Mouse (Mus musculus): ENCODE results near the gene Ppp3r1. TPM values are rescaled to one million over a fixed set of nuclear protein-coding genes. Genes with fewer than 3 reads are reported as not detected.
A peak's percentile ranks its signal among the peaks of the same experiment; 100 is the strongest.

Gene Ppp3r1
- polyA plus RNA-seq (2015; fragmentation: Nextera tagmentation; extraction: Ambion mirVana), result 219 TPM in 2 replicates

- Histone ChIP-seq H3K9ac (peak within 1 kb of the TSS; percentile 100), H3K4me1 (replicated peaks) (peaks cover 39% of the 10 kb centered on the region), H3K4me3 (peak within 1 kb of the TSS; percentile 100), H3K27ac (replicated peaks) (peak within 1 kb of the TSS; percentile 98), H3K36me3 (no peaks in the 10 kb centered on the region), H3K9me3 (no peaks in the 10 kb centered on the region), H3K27me3 (no peaks in the 10 kb centered on the region), H3K4me2 (peak within 1 kb of the TSS; percentile 76)
- under 1% methylated on average over 82 of the region's 89 CpGs for WGBS
- peak; percentile 97 for ATAC-seq (ENCODE audit: low FRiP score, low read depth)
Observed at GRCm38 (mm10) chr11:17158858-17159737, at the start of gene Ppp3r1. Ppp3r1 (plus strand) TSS chr11:17159263.

- Histone ChIP-seq H3K9ac (no peak overlapping the region), H3K27ac (replicated peaks) (no peak overlapping the region), H3K9me3 (no peaks in the 10 kb centered on the region), H3K4me3 (no peak overlapping the region), H3K4me2 (no peak overlapping the region), H3K36me3 (no peaks in the 10 kb centered on the region), H3K4me1 (replicated peaks) (no peaks in the 10 kb centered on the region), H3K27me3 (no peaks in the 10 kb centered on the region)
- no peak for ATAC-seq (ENCODE audit: low FRiP score, low read depth)
- WGBS, result 80% methylated on average over 1 of the region's 1 CpGs
Observed at GRCm38 (mm10) chr11:17112419-17113090, 46.5 kb upstream of the Ppp3r1 start.

- H3K27ac ChIP-seq (replicated peaks), result no peak overlapping the region
Observed at GRCm38 (mm10) chr11:17126418-17126817, 32.6 kb upstream of the Ppp3r1 start.

GRCm38 (mm10) chr11:17135638-17136037 is 23.4 kb upstream of the Ppp3r1 start:
- Histone ChIP-seq H3K9me3 (no peaks in the 10 kb centered on the region), H3K4me1 (replicated peaks) (no peaks in the 10 kb centered on the region), H3K4me2 (no peak overlapping the region), H3K27ac (replicated peaks) (no peak overlapping the region), H3K9ac (no peak overlapping the region), H3K27me3 (no peaks in the 10 kb centered on the region), H3K4me3 (no peak overlapping the region), H3K36me3 (no peaks in the 10 kb centered on the region)
- 13% methylated on average over 6 of the region's 6 CpGs for WGBS
- ATAC-seq (ENCODE audit: low FRiP score, low read depth), result no peak

More at GRCm38 (mm10) chr11:17126418-17126817, 32.6 kb upstream of the Ppp3r1 start:
- WGBS, result 83% methylated on average over 2 of the region's 2 CpGs
- no peak for ATAC-seq (ENCODE audit: low FRiP score, low read depth)
- H3K4me1 ChIP-seq (replicated peaks), result no peaks in the 10 kb centered on the region
- H3K27me3 ChIP-seq, result no peaks in the 10 kb centered on the region
- no peaks in the 10 kb centered on the region for H3K36me3 ChIP-seq
- no peaks in the 10 kb centered on the region for H3K9me3 ChIP-seq
- no peak overlapping the region for H3K4me3 ChIP-seq
- H3K4me2 ChIP-seq, result no peak overlapping the region
- H3K9ac ChIP-seq, result no peak overlapping the region

GRCm38 (mm10) chr11:17138306-17139033 is 20.6 kb upstream of the Ppp3r1 start:
- Histone ChIP-seq H3K4me3 (no peak overlapping the region), H3K9me3 (no peaks in the 10 kb centered on the region), H3K27ac (replicated peaks) (no peak overlapping the region), H3K4me1 (replicated peaks) (no peaks in the 10 kb centered on the region), H3K9ac (no peak overlapping the region), H3K27me3 (no peaks in the 10 kb centered on the region), H3K36me3 (no peaks in the 10 kb centered on the region), H3K4me2 (no peak overlapping the region)
- 71% methylated on average over 6 of the region's 6 CpGs for WGBS
- ATAC-seq (ENCODE audit: low FRiP score, low read depth), result no peak

GRCm38 (mm10) chr11:17159738-17160241 is 727 bp downstream of the Ppp3r1 start:
- H3K4me3 ChIP-seq, result peak overlapping the region; percentile 100
- peak overlapping the region; percentile 100 for H3K9ac ChIP-seq
- H3K4me2 ChIP-seq, result peak overlapping the region; percentile 76
- no peaks in the 10 kb centered on the region for H3K27me3 ChIP-seq
- H3K36me3 ChIP-seq, result no peaks in the 10 kb centered on the region
- ATAC-seq (ENCODE audit: low FRiP score, low read depth), result peak; percentile 29
- peaks cover 40% of the 10 kb centered on the region for H3K4me1 ChIP-seq (replicated peaks)
- H3K9me3 ChIP-seq, result no peaks in the 10 kb centered on the region
- peak overlapping the region; percentile 98 for H3K27ac ChIP-seq (replicated peaks)
- under 1% methylated on average over 40 of the region's 46 CpGs for WGBS

- H3K4me3 ChIP-seq, result peak overlapping the region; percentile 100
- H3K9me3 ChIP-seq, result no peaks in the 10 kb centered on the region
- no peaks in the 10 kb centered on the region for H3K27me3 ChIP-seq
- no peak for ATAC-seq (ENCODE audit: low FRiP score, low read depth)
- peak overlapping the region; percentile 100 for H3K9ac ChIP-seq
- H3K4me1 ChIP-seq (replicated peaks), result peaks cover 40% of the 10 kb centered on the region
- no peaks in the 10 kb centered on the region for H3K36me3 ChIP-seq
- 1% methylated on average over 12 of the region's 12 CpGs for WGBS
- peak overlapping the region; percentile 98 for H3K27ac ChIP-seq (replicated peaks)
- H3K4me2 ChIP-seq, result peak overlapping the region; percentile 76
Observed at GRCm38 (mm10) chr11:17160242-17160641, 1.2 kb downstream of the Ppp3r1 start.

GRCm38 (mm10) chr11:17163956-17164355 is 4.9 kb downstream of the Ppp3r1 start:
- 67% methylated on average over 1 of the region's 1 CpGs for WGBS
- H3K36me3 ChIP-seq, result no peaks in the 10 kb centered on the region
- peaks cover 51% of the 10 kb centered on the region for H3K4me1 ChIP-seq (replicated peaks)
- ATAC-seq (ENCODE audit: low FRiP score, low read depth), result no peak
- H3K4me2 ChIP-seq, result no peak overlapping the region
- no peaks in the 10 kb centered on the region for H3K9me3 ChIP-seq
- no peak overlapping the region for H3K4me3 ChIP-seq
- H3K27ac ChIP-seq (replicated peaks), result no peak overlapping the region
- no peak overlapping the region for H3K9ac ChIP-seq
- H3K27me3 ChIP-seq, result no peaks in the 10 kb centered on the region

- Histone ChIP-seq H3K4me1 (replicated peaks) (peaks cover 47% of the 10 kb centered on the region), H3K4me3 (no peak overlapping the region), H3K36me3 (no peaks in the 10 kb centered on the region), H3K9ac (no peak overlapping the region), H3K4me2 (no peak overlapping the region), H3K27me3 (no peaks in the 10 kb centered on the region), H3K9me3 (no peaks in the 10 kb centered on the region), H3K27ac (replicated peaks) (no peak overlapping the region)
- WGBS, result 88% methylated on average over 7 of the region's 7 CpGs
- no peak for ATAC-seq (ENCODE audit: low FRiP score, low read depth)
Observed at GRCm38 (mm10) chr11:17166627-17167026, 7.6 kb downstream of the Ppp3r1 start.

GRCm38 (mm10) chr11:17169262-17169661 is 10.2 kb downstream of the Ppp3r1 start:
- ATAC-seq (ENCODE audit: low FRiP score, low read depth), result no peak
- Histone ChIP-seq H3K4me3 (no peak overlapping the region), H3K9me3 (no peaks in the 10 kb centered on the region), H3K27me3 (no peaks in the 10 kb centered on the region), H3K36me3 (no peaks in the 10 kb centered on the region), H3K4me1 (replicated peaks) (peaks cover 25% of the 10 kb centered on the region), H3K4me2 (no peak overlapping the region), H3K9ac (no peak overlapping the region), H3K27ac (replicated peaks) (no peak overlapping the region)
- 79% methylated on average over 2 of the region's 2 CpGs for WGBS

GRCm38 (mm10) chr11:17170938-17171729 is 12.1 kb downstream of the Ppp3r1 start:
- no peak overlapping the region for H3K4me3 ChIP-seq
- no peak overlapping the region for H3K4me2 ChIP-seq
- H3K27me3 ChIP-seq, result no peaks in the 10 kb centered on the region
- no peaks in the 10 kb centered on the region for H3K36me3 ChIP-seq
- peaks cover 20% of the 10 kb centered on the region; the same call in 1 of the 2 replicates for H3K4me1 ChIP-seq (replicated peaks)
- 97% methylated on average over 1 of the region's 1 CpGs for WGBS
- H3K27ac ChIP-seq (replicated peaks), result no peak overlapping the region
- ATAC-seq (ENCODE audit: low FRiP score, low read depth), result no peak
- no peaks in the 10 kb centered on the region for H3K9me3 ChIP-seq
- H3K9ac ChIP-seq, result no peak overlapping the region
